Mouse (Mus musculus) bone marrow macrophage, adult 2 months (primary cell): ENCODE data around the gene Gpr171.

ENCODE experiments used
- CTCF ChIP-seq: IDR thresholded peaks from 2 replicates; pipeline ENCODE4 v1.5.1; 2012; ENCODE audit warnings: low read depth, mild to moderate bottlenecking, low read length, moderate library complexity
- POLR2A ChIP-seq: IDR thresholded peaks from 2 replicates; pipeline ENCODE4 v1.6.1; 2012; ENCODE audit warnings: mild to moderate bottlenecking, low read depth, low read length, borderline replicate concordance

DNA sequence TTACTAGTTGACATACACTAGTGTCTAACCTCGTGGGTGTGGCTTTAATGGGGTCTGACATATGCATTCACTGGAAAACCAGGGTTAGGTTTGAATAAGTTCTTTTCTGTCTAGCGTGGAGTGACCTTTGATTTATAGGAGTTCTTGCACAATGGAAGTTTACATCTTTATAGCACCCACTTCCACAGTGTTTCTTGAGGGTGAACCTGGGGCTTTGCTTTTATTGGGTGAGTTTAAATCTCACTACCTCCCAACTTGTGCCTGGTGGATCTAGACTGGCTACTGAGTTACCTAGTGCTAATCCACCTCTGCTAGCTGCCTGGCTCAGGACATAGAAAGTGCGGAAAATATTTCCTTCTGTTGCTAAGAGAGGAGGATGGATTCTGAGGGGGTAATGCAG, 10.3 kb upstream of the Gpr171 start:
- TF ChIP-seq CTCF = no peak
- TF ChIP-seq POLR2A = no peak
